Mouse (Mus musculus): ENCODE data around the gene Mtrf1l.
A peak's percentile ranks its signal among the peaks of the same experiment; 100 is the strongest.

DNA sequence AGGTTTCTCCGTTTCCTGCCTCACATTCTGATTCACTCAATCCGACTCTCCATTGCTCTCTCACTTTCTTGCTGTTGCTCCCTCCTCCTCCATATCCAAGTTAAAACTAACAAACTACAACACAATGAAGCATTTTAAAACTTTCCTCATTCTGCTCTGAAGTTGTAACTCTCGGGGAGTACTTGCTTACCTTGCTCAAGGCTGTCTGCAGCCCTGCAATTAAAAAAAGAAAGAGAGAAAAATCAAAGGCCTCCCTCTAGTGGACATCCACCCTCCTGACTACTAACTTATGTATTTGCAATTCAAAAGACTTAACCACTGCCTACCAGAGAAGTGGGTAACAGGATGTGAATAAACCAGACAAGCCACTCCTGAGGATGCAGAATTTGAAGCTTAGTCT is 1.1 kb upstream of the Mtrf1l start:
- TF ChIP-seq POLR2A (IDR thresholded peaks at IDR 0.05; ENCODE audit: borderline replicate concordance, extremely low read depth, insufficient read depth, insufficient read length, poor library complexity, severe bottlenecking) (no peak), CTCF (IDR thresholded peaks at IDR 0.05; ENCODE audit: borderline replicate concordance, extremely low read depth, insufficient read depth, insufficient read length) (peak; percentile 30; the same call in 1 of the 2 replicates)

Data from brain, embryonic 14.5 days (tissue).